Mouse (Mus musculus): ENCODE results near the gene Skp1a. TPM values are rescaled to one million over a fixed set of nuclear protein-coding genes. Genes with fewer than 3 reads are reported as not detected.

The Skp1a gene
- total and polyA plus RNA-seq, 3 experiments: 169 to 1,533 (median 445) TPM

DNA sequence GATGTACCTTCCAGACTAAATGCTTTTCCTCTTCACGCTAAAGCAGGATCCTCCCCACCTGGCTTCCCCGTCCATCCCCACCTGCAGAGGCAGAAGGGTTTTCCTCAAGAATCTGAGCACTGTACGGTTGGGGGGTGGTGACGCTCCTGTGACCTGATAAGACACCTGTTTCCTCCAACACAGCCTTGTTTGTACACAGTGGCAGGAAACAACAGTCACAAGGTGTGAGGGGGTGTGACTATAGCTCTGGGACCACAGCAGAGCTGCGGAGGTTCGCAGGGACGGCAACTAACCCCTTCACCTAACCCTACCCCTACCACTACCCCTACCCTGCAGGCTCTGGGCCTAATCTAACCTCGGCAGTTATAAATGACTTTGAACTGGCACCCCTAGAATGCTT lies 43.6 kb downstream of the Skp1a start:
- no peak overlapping the region for H3K9ac ChIP-seq (ENCODE audit: control insufficient read depth, low read depth, low read length, poor library complexity, severe bottlenecking)
- H3K27ac ChIP-seq (ENCODE audit: control insufficient read depth, low read depth, low read length): no peak overlapping the region
- no peak overlapping the region for H3K4me3 ChIP-seq (ENCODE audit: control insufficient read depth in 1 of 2, insufficient read depth in 1 of 2, low read depth in 2 of 2, low read length in 2 of 2)
- no peak for DNase-seq (ENCODE audit: low read depth, low spot score)
- H3K27me3 ChIP-seq (ENCODE audit: control insufficient read depth in 1 of 2, insufficient read depth in 2 of 2, low read length in 2 of 2): no peaks in the 10 kb centered on the region
- TF ChIP-seq ZNF384 (IDR thresholded peaks at IDR 0.05; ENCODE audit: low read depth, low read length): no peak
- no peak for TF ChIP-seq EP300 (IDR thresholded peaks at IDR 0.05; ENCODE audit: low read depth in 1 of 2, low read length in 2 of 2)
- no peak for TF ChIP-seq UBTF (IDR thresholded peaks at IDR 0.05; ENCODE audit: borderline replicate concordance, insufficient read depth, low read depth, low read length)
- no peak for TF ChIP-seq POLR2A (IDR thresholded peaks at IDR 0.05; ENCODE audit: control insufficient read depth in 1 of 2, insufficient read depth in 1 of 2, low read depth in 1 of 2, low read length in 2 of 2, poor library complexity in 1 of 2)
- no peak for TF ChIP-seq ZMIZ1 (IDR thresholded peaks at IDR 0.05; ENCODE audit: low read depth, low read length)
- no peak for TF ChIP-seq HCFC1 (IDR thresholded peaks at IDR 0.05; ENCODE audit: low read depth, low read length)
- no peak for TF ChIP-seq TCF12 (IDR thresholded peaks at IDR 0.05; ENCODE audit: low read depth, low read length)
- no peak for TF ChIP-seq JUND (IDR thresholded peaks at IDR 0.05; ENCODE audit: low read depth, low read length)
- no peak for TF ChIP-seq USF2 (IDR thresholded peaks at IDR 0.05; ENCODE audit: borderline replicate concordance in 1 of 2, insufficient read depth in 1 of 2, low read depth in 1 of 2, low read length in 2 of 2)
- no peak for TF ChIP-seq CHD2 (IDR thresholded peaks at IDR 0.05; ENCODE audit: low read length)
- no peak for TF ChIP-seq BHLHE40 (IDR thresholded peaks at IDR 0.05; ENCODE audit: borderline replicate concordance, low read depth, low read length)
- no peak for TF ChIP-seq CTCF (IDR thresholded peaks at IDR 0.05 in 2 of 3, conservative IDR thresholded peaks at IDR 0.05 in 1 of 3; ENCODE audit: control insufficient read depth in 1 of 3, insufficient read depth in 1 of 3, low read depth in 2 of 3, low read length in 3 of 3, poor library complexity in 1 of 3, severe bottlenecking in 1 of 3)
- no peak for TF ChIP-seq ETS1 (IDR thresholded peaks at IDR 0.05; ENCODE audit: low read depth, low read length)
- no peak for TF ChIP-seq CHD1 (IDR thresholded peaks at IDR 0.05; ENCODE audit: low read depth, low read length)
- TF ChIP-seq POLR2AphosphoS5 (IDR thresholded peaks at IDR 0.05; ENCODE audit: borderline replicate concordance, low read depth, low read length): no peak
- TF ChIP-seq ZKSCAN1 (IDR thresholded peaks at IDR 0.05; ENCODE audit: low read depth, low read length): no peak
- no peak for TF ChIP-seq MEF2A (IDR thresholded peaks at IDR 0.05; ENCODE audit: extremely low read depth, insufficient replicate concordance, low read depth, low read length, poor library complexity, severe bottlenecking)
- TF ChIP-seq SMC3 (IDR thresholded peaks at IDR 0.05; ENCODE audit: low read depth, low read length): no peak
- no peak for TF ChIP-seq E2F4 (IDR thresholded peaks at IDR 0.05; ENCODE audit: borderline replicate concordance, low read depth, low read length)
- no peaks in the 10 kb centered on the region for H3K79me2 ChIP-seq (ENCODE audit: control insufficient read depth, insufficient read depth, low read length, poor library complexity)
- H3K9me3 ChIP-seq (replicated peaks; ENCODE audit: insufficient read depth, low read length): no peaks in the 10 kb centered on the region
- H3K36me3 ChIP-seq (ENCODE audit: control insufficient read depth in 1 of 2, insufficient read depth in 2 of 2, low read length in 2 of 2): no peaks in the 10 kb centered on the region
- H3K4me1 ChIP-seq (ENCODE audit: control insufficient read depth in 1 of 2, insufficient read depth in 2 of 2, low read length in 2 of 2): no peaks in the 10 kb centered on the region
